Mouse (Mus musculus): Measurements from ENCODE around the gene Ccdc28b. TPM values are rescaled to one million over a fixed set of nuclear protein-coding genes. Genes with fewer than 3 reads are reported as not detected.
A peak's percentile ranks its signal among the peaks of the same experiment; 100 is the strongest.

Ccdc28b gene
- polyA plus RNA-seq, 1 experiment from 2014 or later = 34.2 TPM

- peak; percentile 97 for DNase-seq (ENCODE audit: low spot score)
- Histone ChIP-seq H3K4me2 (replicated peaks; ENCODE audit: low read depth) (peak within 1 kb of the TSS; percentile 55), H3K27ac (replicated peaks) (peak within 1 kb of the TSS; percentile 75), H3K4me3 (ENCODE audit: low read depth, low read length) (peak within 1 kb of the TSS; percentile 62), H3K27me3 (ENCODE audit: control insufficient read depth, insufficient read depth, low read length) (no peaks in the 10 kb centered on the region), H3K36me3 (ENCODE audit: control insufficient read depth, insufficient read depth, low read length) (peaks cover 6% of the 10 kb centered on the region), H3K4me1 (replicated peaks; ENCODE audit: control insufficient read depth, insufficient read depth) (peaks cover 6% of the 10 kb centered on the region; the same call in 1 of the 2 replicates), H3K9me3 (ENCODE audit: control insufficient read depth, low read length) (no peaks in the 10 kb centered on the region), H3K9ac (ENCODE audit: low read length) (peak within 1 kb of the TSS; percentile 53)
- TF ChIP-seq EP300 (optimal IDR thresholded peaks at IDR 0.05) (no peak), CTCF (IDR thresholded peaks at IDR 0.05; ENCODE audit: low read depth) (no peak; the same call in none of the 2 replicates)
- ATAC-seq (ENCODE audit: low FRiP score, low TSS enrichment) = peak; percentile 95
- under 1% methylated on average over 60 of the region's 60 CpGs for WGBS
Observed at GRCm38 (mm10) chr4:129640638-129641467, 17.1 kb upstream of the Ccdc28b start, which contains the start of gene Txlna. Gene Txlna, minus strand, starts transcription at chr4:129641065.

GRCm38 (mm10) chr4:129640101-129640637 lies 16.4 kb upstream of the Ccdc28b start:
- Histone ChIP-seq H3K4me2 (replicated peaks; ENCODE audit: low read depth) (peak overlapping the region; percentile 55), H3K4me1 (replicated peaks; ENCODE audit: control insufficient read depth, insufficient read depth) (peaks cover 6% of the 10 kb centered on the region; the same call in 1 of the 2 replicates), H3K27ac (replicated peaks) (peak overlapping the region; percentile 75), H3K9me3 (ENCODE audit: control insufficient read depth, low read length) (no peaks in the 10 kb centered on the region), H3K36me3 (ENCODE audit: control insufficient read depth, insufficient read depth, low read length) (peaks cover 6% of the 10 kb centered on the region), H3K27me3 (ENCODE audit: control insufficient read depth, insufficient read depth, low read length) (no peaks in the 10 kb centered on the region), H3K9ac (ENCODE audit: low read length) (peak overlapping the region; percentile 53), H3K4me3 (ENCODE audit: low read depth, low read length) (peak overlapping the region; percentile 62)
- TF ChIP-seq CTCF (IDR thresholded peaks at IDR 0.05; ENCODE audit: low read depth) = no peak
- peak; percentile 58 for TF ChIP-seq EP300 (optimal IDR thresholded peaks at IDR 0.05)
- 0% methylated on average over 17 of the region's 17 CpGs for WGBS
- ATAC-seq (ENCODE audit: low FRiP score, low TSS enrichment) = peak; percentile 21; the same call in 1 of the 2 replicates
- peak; percentile 51 for DNase-seq (ENCODE audit: low spot score)

GRCm38 (mm10) chr4:129639221-129639620 lies 15.5 kb upstream of the Ccdc28b start:
- H3K27ac ChIP-seq (replicated peaks) = no peak overlapping the region
- TF ChIP-seq EP300 (optimal IDR thresholded peaks at IDR 0.05) = no peak
- no peak for TF ChIP-seq CTCF (IDR thresholded peaks at IDR 0.05; ENCODE audit: low read depth)
- H3K9me3 ChIP-seq (ENCODE audit: control insufficient read depth, low read length) = no peaks in the 10 kb centered on the region
- no peaks in the 10 kb centered on the region for H3K27me3 ChIP-seq (ENCODE audit: control insufficient read depth, insufficient read depth, low read length)
- H3K4me1 ChIP-seq (replicated peaks; ENCODE audit: control insufficient read depth, insufficient read depth) = peaks cover 6% of the 10 kb centered on the region; the same call in 1 of the 2 replicates
- H3K36me3 ChIP-seq (ENCODE audit: control insufficient read depth, insufficient read depth, low read length) = peaks cover 11% of the 10 kb centered on the region
- no peak overlapping the region for H3K9ac ChIP-seq (ENCODE audit: low read length)
- H3K4me3 ChIP-seq (ENCODE audit: low read depth, low read length) = peak overlapping the region; percentile 62
- peak overlapping the region; percentile 55 for H3K4me2 ChIP-seq (replicated peaks; ENCODE audit: low read depth)
- no peak for DNase-seq (ENCODE audit: low spot score)
- WGBS = 80% methylated on average over 15 of the region's 15 CpGs
- no peak for ATAC-seq (ENCODE audit: low FRiP score, low TSS enrichment)

- DNase-seq (ENCODE audit: low spot score) = no peak
- H3K27ac ChIP-seq (replicated peaks) = no peak overlapping the region
Observed at GRCm38 (mm10) chr4:129633852-129634251, 10.1 kb upstream of the Ccdc28b start.

GRCm38 (mm10) chr4:129631867-129632266 lies 8.1 kb upstream of the Ccdc28b start:
- ATAC-seq (ENCODE audit: low FRiP score, low TSS enrichment) (no peak), DNase-seq (ENCODE audit: low spot score) (no peak)
- H3K36me3 ChIP-seq (ENCODE audit: control insufficient read depth, insufficient read depth, low read length) = peaks cover 54% of the 10 kb centered on the region
- WGBS = 86% methylated on average over 12 of the region's 12 CpGs
- H3K9me3 ChIP-seq (ENCODE audit: control insufficient read depth, low read length) = no peaks in the 10 kb centered on the region
- H3K4me2 ChIP-seq (replicated peaks; ENCODE audit: low read depth) = no peak overlapping the region
- H3K27me3 ChIP-seq (ENCODE audit: control insufficient read depth, insufficient read depth, low read length) = no peaks in the 10 kb centered on the region
- no peak overlapping the region for H3K27ac ChIP-seq (replicated peaks)
- H3K9ac ChIP-seq (ENCODE audit: low read length) = no peak overlapping the region
- no peaks in the 10 kb centered on the region for H3K4me1 ChIP-seq (replicated peaks; ENCODE audit: control insufficient read depth, insufficient read depth)
- no peak overlapping the region for H3K4me3 ChIP-seq (ENCODE audit: low read depth, low read length)
- no peak for TF ChIP-seq CTCF (IDR thresholded peaks at IDR 0.05; ENCODE audit: low read depth)
- no peak for TF ChIP-seq EP300 (optimal IDR thresholded peaks at IDR 0.05)

More at GRCm38 (mm10) chr4:129633852-129634251, 10.1 kb upstream of the Ccdc28b start:
- no peak for ATAC-seq (ENCODE audit: low FRiP score, low TSS enrichment)
- Histone ChIP-seq H3K9ac (ENCODE audit: low read length) (no peak overlapping the region), H3K27me3 (ENCODE audit: control insufficient read depth, insufficient read depth, low read length) (no peaks in the 10 kb centered on the region), H3K4me3 (ENCODE audit: low read depth, low read length) (no peak overlapping the region), H3K9me3 (ENCODE audit: control insufficient read depth, low read length) (no peaks in the 10 kb centered on the region), H3K4me2 (replicated peaks; ENCODE audit: low read depth) (no peak overlapping the region), H3K36me3 (ENCODE audit: control insufficient read depth, insufficient read depth, low read length) (peaks cover 45% of the 10 kb centered on the region), H3K4me1 (replicated peaks; ENCODE audit: control insufficient read depth, insufficient read depth) (no peaks in the 10 kb centered on the region)
- WGBS = 81% methylated on average over 6 of the region's 6 CpGs
- TF ChIP-seq EP300 (optimal IDR thresholded peaks at IDR 0.05) (no peak), CTCF (IDR thresholded peaks at IDR 0.05; ENCODE audit: low read depth) (no peak)

Data from stomach, postnatal 0 days (tissue).